Mouse (Mus musculus) ES-Bruce4 (cell line): ENCODE measurements around the gene Xrcc1. TPM values are rescaled to one million over a fixed set of nuclear protein-coding genes. Genes with fewer than 3 reads are reported as not detected.

Experiments
- H3K27ac ChIP-seq: 2 replicates; pipeline ENCODE4 v1.5.1; 2012; ENCODE audit warnings: low read length, inconsistent platforms; ENCODE audit not compliant: insufficient read depth
- H3K27me3 ChIP-seq: 2 replicates; pipeline ENCODE4 v1.6.1; 2012; ENCODE audit warnings: mild to moderate bottlenecking, low read length, inconsistent platforms; ENCODE audit not compliant: control insufficient read depth, poor library complexity, insufficient read depth, severe bottlenecking
- H3K36me3 ChIP-seq: 2 replicates; pipeline ENCODE4 v1.6.1; 2012; ENCODE audit warnings: inconsistent platforms, mild to moderate bottlenecking, low read length, moderate library complexity; ENCODE audit not compliant: control insufficient read depth, poor library complexity, insufficient read depth, severe bottlenecking
- H3K4me1 ChIP-seq: one replicate; pipeline ENCODE4 v1.8.1; 2011; ENCODE audit warnings: low read length; ENCODE audit not compliant: control insufficient read depth, insufficient read depth
- H3K4me3 ChIP-seq: 2 replicates; pipeline ENCODE4 v1.5.1; 2011; ENCODE audit warnings: low read depth, mild to moderate bottlenecking, low read length
- H3K9ac ChIP-seq: 2 replicates; pipeline ENCODE4 v1.6.1; 2012; ENCODE audit warnings: low read depth, mild to moderate bottlenecking, inconsistent platforms; ENCODE audit not compliant: poor library complexity, severe bottlenecking
- H3K9me3 ChIP-seq: replicated peaks from 2 replicates; pipeline ENCODE4 v1.6.1; 2012; ENCODE audit warnings: mild to moderate bottlenecking, low read length, inconsistent platforms; ENCODE audit not compliant: control insufficient read depth, poor library complexity, insufficient read depth, severe bottlenecking
- CTCF ChIP-seq: IDR thresholded peaks from one replicate; pipeline ENCODE4 v1.8.1; 2011; ENCODE audit warnings: low read depth, low read length
- EP300 ChIP-seq: IDR thresholded peaks from 2 replicates; pipeline ENCODE4 v1.6.1; 2011; ENCODE audit warnings: low read depth, low read length; ENCODE audit not compliant: insufficient read depth
- POLR2A ChIP-seq: IDR thresholded peaks from one replicate; pipeline ENCODE4 v1.8.1; 2011; ENCODE audit warnings: low read length; ENCODE audit not compliant: insufficient read depth
- polyA plus RNA-seq: library from polyadenylated mRNA; stranded (reverse); fragments of >200 nt; gene quantifications from 2 replicates; pipeline ENCODE4 v1.2.4, GENCODE M21; 2011; ENCODE audit warnings: low read depth; ENCODE audit not compliant: missing spikeins, insufficient read depth, insufficient read length

Gene Xrcc1
- polyA plus RNA-seq, 1 experiment: 85.8 TPM

DNA sequence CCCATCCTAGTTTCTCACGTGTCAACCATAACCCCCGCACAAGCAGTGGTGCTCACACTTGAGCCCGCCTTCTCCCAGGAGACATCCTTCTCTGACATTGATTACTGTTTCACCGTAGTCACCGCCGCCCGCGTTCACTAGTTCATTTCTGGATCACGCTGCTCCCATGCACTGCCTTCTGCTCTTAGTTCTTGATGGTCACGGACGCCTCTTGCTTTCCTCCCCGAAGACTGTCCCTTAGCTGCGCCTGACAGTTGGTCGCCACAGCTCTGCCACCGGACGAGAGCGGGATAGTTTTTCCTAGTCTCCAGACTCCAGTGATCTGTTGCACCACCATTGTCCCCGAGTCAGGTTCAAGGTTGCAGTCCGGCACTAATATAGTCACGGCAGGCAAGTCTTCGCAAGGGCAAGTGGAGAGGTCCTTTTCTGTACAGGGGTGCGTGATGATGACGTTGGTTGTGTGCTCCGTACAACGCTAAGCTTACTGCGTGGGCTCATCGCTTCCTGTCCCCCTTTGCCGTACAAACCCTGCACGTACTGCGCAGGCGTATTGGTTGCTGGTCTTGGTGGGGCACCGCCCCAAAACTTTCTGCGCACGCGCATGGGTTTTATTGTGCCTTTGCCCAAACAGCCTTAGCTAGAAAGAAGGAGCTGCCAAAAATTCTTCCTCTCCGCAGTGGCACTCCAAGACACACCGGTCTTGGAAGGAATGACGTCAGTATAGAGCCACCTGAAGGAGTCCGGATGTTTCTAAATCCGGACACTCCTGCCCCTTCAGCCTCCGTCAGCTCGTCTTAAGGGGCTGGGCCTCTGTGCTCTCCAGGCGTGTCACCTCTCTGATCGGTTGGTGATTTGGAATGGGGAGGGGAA, 15.8 kb upstream of the Xrcc1 start, which contains the start of gene Irgq:
Irgq (plus strand) TSS at position 628 of the 870 bp plus-strand sequence.
- Histone ChIP-seq H3K4me3 (peak within 1 kb of the TSS; percentile 75), H3K9me3 (no peaks in the 10 kb centered on the region), H3K9ac (peak within 1 kb of the TSS; percentile 72), H3K4me1 (no peaks in the 10 kb centered on the region), H3K27me3 (no peaks in the 10 kb centered on the region), H3K27ac (no peak within 1 kb of the TSS), H3K36me3 (no peaks in the 10 kb centered on the region)
- 0 out of 2 replicates have a peak, but pooled peaks have one; percentile 26 for TF ChIP-seq EP300
- TF ChIP-seq POLR2A: no peak
- TF ChIP-seq CTCF: no peak

DNA sequence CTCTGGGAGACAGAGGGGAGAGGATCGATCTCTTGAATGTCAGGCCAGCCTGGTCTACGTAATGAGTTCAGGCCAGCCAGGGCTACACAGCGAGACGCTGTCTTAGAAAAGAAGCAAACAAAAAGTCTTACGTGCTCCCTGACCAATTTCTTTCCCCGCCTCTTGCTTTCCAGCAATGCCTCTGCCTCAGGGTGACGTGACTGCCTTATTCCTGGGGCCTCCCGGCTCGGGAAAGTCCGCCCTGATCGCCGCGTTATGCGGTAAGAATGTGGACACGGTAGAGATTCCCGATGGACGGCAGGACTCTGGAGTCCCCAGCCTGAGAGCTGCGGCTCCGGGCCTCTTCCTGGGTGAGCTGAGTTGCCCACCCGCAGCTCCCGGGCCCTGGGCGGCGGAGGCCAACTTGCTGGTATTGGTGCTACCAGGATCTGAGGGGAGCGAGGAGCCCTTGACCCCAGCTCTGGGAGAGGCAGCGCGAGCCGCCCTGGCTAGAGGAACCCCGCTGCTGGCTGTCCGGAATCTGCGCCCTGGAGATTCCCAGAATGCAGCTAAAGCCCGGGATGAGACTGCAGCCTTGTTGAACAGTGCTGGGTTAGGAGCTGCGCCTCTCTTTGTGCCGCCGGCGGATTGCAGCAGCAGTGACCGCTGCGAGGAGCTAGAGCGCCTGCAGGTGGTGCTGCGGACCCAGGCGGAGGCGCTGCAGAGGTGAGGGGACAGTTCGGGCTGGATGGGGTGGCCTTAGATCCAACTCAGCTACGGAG, 14.7 kb upstream of the Xrcc1 start:
- H3K4me1 ChIP-seq: no peaks in the 10 kb centered on the region
- no peaks in the 10 kb centered on the region for H3K9me3 ChIP-seq
- peak overlapping the region; percentile 75 for H3K4me3 ChIP-seq
- no peaks in the 10 kb centered on the region for H3K36me3 ChIP-seq
- H3K27ac ChIP-seq: no peak overlapping the region
- H3K27me3 ChIP-seq: no peaks in the 10 kb centered on the region
- H3K9ac ChIP-seq: peak overlapping the region; percentile 72
- TF ChIP-seq CTCF: peak; percentile 79
- TF ChIP-seq EP300: no peak

DNA sequence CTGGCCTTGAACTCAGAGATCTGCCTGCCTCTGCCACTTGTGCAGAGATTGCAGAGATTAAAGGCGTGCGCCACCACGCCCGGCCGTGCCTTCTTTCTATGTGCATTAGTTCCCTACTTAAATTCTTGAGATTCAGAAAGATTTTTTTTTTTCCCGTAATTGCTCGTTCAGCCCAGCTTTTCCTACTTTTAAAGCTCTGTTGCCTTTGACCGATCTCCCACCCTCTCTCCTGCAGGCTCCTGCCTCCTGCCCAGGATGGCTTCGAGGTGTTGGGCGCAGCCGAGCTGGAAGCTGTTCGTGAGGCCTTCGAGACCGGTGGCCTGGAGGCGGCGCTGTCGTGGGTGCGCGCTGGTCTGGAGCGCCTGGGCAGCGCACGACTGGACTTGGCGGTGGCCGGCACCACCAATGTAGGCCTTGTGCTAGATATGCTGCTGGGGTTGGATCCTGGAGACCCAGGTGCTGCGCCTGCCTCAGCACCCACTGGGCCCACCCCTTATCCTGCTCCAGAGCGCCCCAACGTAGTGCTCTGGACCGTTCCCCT, 13.0 kb upstream of the Xrcc1 start:
- TF ChIP-seq CTCF: peak; percentile 57
- no peak for TF ChIP-seq POLR2A
- no peak overlapping the region for H3K27ac ChIP-seq
- H3K9me3 ChIP-seq: no peaks in the 10 kb centered on the region
- no peaks in the 10 kb centered on the region for H3K36me3 ChIP-seq
- no peaks in the 10 kb centered on the region for H3K4me1 ChIP-seq
- H3K4me3 ChIP-seq: peak overlapping the region; percentile 61
- H3K9ac ChIP-seq: peak overlapping the region; percentile 54
- H3K27me3 ChIP-seq: no peaks in the 10 kb centered on the region

DNA sequence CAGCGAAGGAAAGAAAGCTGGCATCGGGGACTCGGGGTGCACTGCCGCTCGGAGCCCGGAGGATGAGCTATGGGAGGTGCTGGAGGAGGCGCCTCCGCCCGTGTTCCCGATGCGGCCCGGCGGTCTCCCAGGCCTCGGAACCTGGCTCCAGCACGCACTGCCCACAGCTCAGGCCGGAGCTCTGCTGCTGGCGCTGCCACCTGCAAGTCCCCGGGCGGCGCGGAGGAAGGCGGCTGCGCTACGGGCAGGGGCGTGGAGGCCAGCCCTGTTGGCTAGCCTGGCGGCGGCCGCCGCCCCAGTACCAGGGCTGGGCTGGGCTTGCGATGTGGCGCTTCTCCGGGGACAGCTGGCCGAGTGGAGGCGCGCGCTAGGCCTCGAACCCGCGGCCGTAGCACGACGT, 12.3 kb upstream of the Xrcc1 start:
- Histone ChIP-seq H3K4me1 (no peaks in the 10 kb centered on the region), H3K27ac (no peak overlapping the region), H3K9ac (peak overlapping the region; percentile 54), H3K4me3 (peak overlapping the region; percentile 61), H3K9me3 (no peaks in the 10 kb centered on the region), H3K27me3 (no peaks in the 10 kb centered on the region), H3K36me3 (no peaks in the 10 kb centered on the region)
- TF ChIP-seq EP300: no peak
- no peak for TF ChIP-seq POLR2A
- TF ChIP-seq CTCF: no peak

DNA sequence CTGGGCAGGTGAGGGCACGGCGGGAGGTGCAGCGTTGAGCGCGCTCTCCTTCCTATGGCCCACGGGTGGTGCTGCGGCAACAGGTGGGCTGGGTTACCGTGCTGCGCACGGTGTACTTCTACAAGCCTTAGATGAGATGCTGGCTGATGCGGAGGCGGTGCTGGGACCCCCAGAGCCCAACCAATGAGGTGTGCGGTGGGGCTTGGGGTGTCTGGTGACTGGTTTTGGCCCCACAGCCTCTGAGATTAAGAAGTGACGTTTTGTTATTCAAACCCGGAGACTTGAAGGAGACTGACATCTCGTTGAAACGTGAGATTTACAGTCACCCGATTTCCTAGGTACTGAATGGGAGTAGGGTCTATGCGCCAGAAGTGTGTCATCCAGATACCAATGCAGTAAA, 11.8 kb upstream of the Xrcc1 start:
- Histone ChIP-seq H3K27me3 (no peaks in the 10 kb centered on the region), H3K36me3 (no peaks in the 10 kb centered on the region), H3K27ac (no peak overlapping the region), H3K4me3 (peak overlapping the region; percentile 61), H3K9ac (peak overlapping the region; percentile 54), H3K9me3 (no peaks in the 10 kb centered on the region), H3K4me1 (no peaks in the 10 kb centered on the region)
- TF ChIP-seq POLR2A (no peak), EP300 (no peak), CTCF (no peak)
